Mouse (Mus musculus) heart, adult 8-10 months (tissue): Measurements from ENCODE around the gene Akap6. TPM values are rescaled to one million over a fixed set of nuclear protein-coding genes. Genes with fewer than 3 reads are reported as not detected.

Experiments used
- DNase-seq: peaks from one replicate; pipeline ENCODE4 v3.0.0; 2022; ENCODE audit warnings: low spot score
- total RNA-seq, 4 experiments: library from RNA; stranded (reverse); gene quantifications; 2 replicates each; pipeline ENCODE4 v1.2.4; 2022

Akap6 gene
- total RNA-seq, 4 experiments from 2014 or later: 99.5 to 139 (median 123) TPM

DNA sequence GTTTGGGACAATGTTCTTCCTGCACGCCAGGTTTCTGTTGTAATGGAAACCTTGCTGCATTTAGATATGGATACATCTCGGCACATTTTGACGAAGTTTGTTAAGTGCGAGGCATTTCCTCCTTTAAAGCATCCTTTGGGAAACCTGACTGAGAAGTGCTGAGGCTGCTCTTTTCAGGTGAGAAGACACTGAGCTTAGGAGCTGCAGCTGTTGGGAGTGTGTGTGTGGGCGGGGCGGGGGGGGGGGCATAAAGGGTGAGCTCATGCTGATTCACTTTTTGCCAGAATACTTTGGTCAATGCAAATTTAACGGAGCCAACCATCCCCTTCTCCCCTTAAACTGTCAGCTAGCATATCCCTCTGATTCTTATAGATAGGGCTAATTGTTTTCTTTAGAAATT is 81.9 kb downstream of the Akap6 start:
- DNase-seq: no peak

DNA sequence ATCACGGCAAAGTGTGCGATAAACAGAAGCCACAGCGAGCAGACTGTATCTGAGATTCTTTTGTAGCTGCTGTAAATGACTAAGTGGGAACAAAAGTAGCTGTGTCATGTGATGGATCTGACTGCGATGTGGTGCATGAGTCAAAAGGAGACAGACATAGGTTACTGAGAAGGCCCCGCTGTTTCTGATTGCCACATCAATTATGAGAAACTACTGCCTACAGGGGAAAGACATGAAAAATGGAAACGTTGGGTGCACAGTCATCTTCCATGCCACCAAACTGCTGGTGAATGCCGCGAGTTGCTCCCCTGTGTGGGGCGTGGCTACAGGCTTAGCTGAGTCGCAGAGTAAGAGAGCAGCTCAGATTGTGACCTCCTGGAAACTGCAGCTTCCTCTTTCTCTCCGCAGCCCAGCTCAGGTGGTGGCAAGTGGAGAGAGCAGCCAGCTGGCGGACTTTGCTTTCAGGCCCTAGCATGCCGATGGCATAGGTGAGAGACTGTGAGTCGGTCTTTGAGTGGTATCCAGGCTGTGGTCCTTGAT is 83.8 kb downstream of the Akap6 start:
- no peak for DNase-seq

DNA sequence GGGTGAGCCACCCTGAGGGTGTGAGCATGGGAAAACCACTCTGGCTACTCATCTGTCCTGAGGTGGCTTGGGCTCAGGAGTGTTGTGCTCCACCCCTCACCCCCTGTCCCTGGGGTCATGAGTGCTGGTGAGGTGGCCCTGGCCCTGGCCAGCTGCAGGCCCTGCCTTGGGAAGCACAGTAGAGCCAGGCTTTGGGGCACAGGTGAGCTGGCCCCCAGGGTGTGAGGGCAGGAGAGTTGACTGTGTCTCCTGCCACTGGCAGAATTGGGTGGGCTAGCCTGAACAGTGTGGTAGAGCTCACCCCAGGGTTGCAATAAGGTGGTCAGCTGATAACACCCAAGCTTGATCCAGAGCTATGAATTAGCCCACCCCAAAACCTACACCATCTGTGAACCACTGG is 86.0 kb downstream of the Akap6 start:
- no peak for DNase-seq

DNA sequence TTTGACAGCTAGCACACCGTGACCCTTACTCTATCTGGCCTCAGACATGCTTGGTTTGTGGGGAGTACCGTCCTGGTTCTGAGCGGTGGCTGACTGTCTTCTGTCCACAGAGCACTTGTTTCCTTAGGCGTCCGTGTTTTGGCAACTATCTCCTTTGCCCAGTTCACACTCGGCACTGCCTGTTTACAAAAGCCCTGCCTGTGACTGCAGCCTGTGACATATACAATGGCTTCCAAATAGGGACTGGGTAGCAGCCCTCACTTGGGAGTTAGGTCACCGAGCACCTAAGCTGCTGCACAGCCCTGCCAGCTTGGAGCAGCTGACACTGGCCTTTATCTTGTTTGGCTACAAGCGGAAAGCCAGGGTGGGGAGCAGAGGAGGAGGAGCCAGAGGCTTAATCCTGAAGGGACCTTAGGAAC is 91.2 kb downstream of the Akap6 start:
- DNase-seq: peak; percentile 77

DNA sequence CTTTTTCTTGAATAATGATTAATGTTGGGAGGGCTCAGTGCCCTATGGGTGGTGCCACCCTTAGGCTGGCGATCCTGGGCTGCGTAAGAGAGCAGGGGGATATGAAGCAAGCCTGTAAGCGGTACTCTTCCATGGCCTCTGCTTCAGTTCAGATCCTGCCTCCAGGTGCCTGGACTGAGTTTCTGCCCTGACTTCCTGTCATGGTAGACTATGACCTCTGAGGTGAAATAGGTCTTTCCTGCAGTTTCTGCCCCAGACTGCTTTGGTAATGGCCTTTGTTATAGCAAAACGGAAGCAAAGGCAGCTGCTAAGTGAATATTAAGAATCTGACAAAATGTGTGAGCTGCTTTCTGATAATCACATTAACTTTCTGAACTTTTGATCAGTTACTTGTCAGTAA is 94.9 kb downstream of the Akap6 start:
- DNase-seq: peak; percentile 55

DNA sequence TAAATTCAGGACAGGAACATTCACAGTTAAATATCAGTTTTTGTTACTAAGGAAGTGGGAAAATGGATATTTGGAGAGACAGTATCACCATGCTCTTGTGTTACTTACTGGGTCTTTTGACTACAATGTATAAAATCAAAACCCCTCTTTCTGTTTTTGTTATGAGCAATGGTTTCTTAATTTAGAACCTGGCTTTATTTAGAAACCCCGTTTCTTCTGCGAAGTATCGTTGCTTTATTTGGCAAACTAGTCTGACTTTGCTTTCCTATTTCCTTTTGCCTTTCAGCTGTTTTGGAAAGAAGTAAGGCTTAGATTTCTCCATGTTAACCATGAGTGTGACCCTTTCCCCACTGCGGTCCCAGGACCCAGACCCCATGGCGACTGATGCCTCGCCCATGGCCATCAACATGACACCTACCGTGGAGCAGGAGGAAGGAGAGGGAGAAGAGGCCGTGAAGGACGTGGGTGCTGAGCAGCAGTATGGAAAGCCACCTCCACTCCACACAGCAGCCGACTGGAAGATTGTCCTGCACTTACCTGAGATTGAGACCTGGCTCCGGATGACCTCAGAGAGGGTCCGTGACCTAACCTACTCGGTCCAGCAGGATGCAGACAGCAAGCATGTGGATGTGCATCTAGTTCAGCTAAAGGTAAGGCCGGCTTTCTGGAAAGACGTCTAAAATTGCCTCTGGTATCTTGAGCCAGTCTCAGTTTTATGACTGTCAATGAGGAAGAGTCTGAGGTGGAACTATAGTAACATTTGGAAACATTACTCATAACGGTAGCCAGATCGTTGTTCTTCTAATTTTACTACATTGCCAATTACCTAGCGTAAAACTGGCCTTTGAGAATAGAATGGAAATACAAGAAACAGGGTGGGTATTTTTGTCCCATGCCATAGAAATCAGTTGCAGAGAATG is 96.6 kb downstream of the Akap6 start:
- no peak for DNase-seq

DNA sequence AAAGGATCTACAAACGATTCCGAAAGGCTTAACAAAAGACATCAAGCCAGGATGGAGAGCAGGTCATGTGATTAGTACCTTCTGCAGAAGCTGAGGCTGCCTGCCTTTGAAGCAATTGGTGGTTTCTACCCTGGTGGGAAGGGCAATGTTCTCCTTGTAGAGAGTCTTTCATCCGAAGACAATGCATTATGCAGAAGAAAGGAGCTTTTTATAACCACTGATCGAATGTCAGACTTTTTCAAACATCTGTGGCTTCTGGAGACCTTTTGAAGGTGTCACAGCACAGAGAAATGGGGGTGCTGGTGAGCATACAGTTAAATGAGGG is 97.2 kb downstream of the Akap6 start:
- no peak for DNase-seq

DNA sequence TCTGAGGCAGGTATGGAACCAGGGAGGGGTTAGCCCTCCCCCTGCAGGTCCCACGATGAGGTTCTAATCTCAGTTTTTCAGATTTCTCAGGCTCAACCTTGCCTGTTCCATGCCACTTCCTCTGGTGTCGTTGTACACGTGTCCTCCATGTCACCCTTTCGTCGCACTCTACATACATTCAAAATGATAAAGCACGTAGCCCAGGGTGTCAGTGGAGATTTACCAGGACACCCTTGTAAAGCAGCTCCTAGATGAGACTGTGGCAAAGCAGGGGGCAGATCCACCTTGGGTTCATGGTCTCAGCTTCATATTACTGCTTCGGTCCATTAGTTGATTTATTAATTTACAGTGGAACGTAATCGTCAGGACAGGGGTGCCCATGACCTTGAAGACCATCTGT is 100.5 kb downstream of the Akap6 start:
- no peak for DNase-seq

DNA sequence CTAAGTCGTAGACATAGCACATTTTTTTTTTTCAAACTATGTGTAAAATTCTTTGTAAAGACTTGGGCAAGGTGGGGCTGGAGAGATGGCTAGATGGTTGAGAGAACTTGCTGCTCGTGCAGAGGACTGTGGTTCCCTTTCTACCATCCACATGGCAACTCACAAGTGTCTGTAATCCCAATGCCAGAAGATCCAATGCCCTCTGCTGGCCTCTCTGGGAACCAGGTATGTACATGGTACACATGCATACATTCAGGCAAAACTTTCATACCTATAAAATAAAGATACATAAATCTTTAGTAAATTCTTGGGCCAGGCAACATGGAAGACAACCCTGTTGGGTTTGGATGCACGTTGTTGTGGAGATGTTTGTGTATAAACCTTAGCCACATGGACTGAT is 107.1 kb downstream of the Akap6 start:
- DNase-seq: no peak

DNA sequence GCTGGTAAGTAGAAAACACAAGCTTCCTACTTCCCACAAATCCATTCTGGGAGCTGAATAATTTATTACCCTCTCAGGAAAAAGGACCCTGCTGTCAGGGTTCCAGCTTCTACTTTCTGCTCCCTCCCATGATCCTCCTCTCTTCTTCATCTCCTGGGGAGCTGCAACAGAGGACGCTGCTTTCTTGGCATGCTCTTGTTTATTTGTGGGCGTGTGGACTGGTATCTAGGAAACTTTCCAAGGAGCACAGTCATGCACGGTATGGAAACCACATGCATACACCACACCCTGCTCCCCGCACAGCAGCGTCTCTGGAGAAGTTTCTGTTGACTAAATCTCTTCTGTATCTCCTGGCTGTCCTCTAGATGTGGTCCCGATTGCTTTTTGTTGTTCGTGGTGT is 119.4 kb downstream of the Akap6 start:
- DNase-seq: no peak

DNA sequence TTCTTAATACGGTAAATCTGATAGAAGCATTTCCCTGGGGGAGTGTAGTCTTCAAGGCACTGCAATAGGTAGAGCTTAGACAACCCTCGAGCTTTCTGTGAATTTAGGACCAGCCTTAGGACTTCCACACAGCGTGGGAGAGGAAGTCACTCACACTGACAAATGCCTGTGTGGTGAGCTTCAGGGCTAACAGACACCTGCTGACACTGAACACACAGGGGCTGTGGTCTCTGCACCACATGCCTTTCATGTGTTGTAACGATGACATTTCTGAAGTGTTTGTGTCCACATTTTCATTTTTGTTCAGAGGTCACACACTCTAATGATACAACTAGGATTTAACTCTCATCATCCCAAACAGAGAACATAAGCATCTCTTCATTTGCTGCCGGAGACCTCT is 125.6 kb downstream of the Akap6 start:
- no peak for DNase-seq

DNA sequence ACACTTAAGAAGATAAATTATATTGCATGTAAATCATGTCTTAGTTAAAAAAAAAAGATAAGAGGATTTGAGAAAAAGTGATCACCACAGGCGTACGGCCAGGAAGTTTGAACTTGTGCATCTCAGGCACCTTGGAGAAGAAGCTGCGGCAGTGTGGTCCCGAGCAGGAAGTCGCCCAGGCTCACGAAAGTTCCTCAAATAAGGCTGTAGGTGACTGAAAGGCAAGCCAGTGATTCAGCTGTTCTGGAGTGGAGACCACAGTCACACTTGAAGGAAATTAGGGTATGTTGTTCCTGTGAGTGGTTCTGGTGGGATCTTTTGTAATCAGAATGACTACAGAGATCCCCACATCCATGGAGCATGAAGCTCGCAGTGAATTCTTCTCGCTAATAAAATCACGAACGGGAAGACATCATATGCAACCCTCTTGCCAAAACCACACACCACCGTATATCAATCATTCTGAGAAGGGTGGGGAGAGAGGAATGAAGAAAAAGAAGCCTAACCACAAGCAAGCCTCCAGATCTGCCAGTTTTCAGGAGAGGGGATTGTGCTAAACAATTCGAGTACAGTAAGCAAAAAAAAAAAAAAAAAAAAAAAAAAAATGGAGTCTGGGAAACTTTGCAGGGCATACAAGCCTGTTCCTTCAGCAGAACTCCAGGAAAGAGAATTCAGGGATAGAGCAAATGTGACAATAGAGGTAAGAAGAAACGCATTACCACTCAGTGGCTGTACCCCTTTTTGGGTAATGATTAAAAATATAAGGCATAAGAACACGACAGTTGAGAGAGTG is 130.0 kb downstream of the Akap6 start:
- DNase-seq: no peak

DNA sequence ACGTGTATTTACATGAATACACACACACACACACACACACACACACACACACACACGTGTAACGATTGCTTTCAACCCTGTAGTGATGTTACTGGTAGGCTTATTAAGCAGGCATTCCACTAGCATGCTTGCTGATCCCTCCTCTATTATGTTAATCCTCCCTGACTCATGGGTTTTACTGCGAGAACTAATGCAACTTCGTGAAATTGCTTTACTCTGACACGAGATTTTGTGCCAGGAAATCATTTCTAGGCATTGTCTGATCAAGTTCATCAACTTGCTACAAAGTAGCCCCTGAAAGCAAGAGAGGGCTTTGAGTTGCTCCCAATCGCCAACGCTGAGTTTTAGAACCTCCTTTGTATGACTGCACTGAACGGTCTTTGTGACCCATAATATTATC is 132.6 kb downstream of the Akap6 start:
- no peak for DNase-seq

DNA sequence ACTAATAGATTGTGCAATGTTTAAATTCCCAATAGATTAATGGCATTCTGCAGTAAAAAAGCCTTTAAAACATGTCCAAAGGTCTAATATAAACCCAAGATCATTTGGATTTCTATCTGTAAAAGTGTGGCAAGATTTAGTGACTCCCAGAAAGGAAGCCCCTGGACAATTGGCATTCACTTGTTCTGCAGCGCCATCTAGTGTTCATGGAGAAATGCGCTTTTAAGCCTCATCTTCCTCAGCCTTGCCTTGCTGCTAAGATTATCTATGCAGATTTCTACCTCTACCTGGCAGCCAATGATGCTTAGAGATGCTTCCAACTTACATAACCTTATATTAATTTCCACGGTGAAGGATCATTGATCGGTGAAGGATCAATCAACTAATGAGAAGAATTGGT is 133.0 kb downstream of the Akap6 start:
- DNase-seq: peak; percentile 81

DNA sequence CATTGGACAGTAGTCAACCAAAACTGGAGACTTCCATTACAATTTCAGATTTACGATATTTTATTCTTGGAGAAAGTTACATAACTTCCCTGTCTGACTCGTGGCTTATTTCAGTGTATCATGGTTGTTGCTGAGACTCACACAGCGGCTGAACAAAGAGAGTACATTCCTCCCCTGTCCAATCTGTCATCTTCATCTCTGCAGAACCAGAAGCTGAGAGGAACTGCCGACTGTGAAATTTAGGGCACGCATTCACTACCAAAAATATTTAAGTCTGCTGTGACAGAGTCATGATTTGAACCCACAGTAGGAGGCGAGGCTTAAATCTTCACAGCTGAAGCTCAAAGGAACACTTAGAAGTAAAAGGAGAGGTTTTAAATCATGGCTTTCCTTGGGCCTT is 134.0 kb downstream of the Akap6 start:
- DNase-seq: no peak

DNA sequence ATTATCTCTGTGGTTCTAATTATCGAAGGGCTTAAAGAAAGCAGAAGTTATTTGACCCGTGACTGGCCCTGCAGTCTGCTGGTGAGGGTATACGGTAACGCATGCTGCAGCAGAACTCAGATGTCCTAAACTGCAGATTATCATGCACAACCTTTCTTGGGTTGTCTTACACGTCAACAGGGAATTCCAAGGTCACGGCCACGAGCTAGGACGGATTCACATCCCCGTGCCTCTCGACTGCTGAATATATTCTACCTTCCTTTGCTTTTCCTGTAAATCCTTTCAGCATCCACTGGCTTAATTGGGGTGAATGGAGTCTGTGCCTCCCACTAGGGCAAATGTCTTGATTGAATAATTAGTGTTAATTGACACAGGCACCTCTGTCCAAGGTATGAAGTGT is 134.9 kb downstream of the Akap6 start:
- DNase-seq: no peak

DNA sequence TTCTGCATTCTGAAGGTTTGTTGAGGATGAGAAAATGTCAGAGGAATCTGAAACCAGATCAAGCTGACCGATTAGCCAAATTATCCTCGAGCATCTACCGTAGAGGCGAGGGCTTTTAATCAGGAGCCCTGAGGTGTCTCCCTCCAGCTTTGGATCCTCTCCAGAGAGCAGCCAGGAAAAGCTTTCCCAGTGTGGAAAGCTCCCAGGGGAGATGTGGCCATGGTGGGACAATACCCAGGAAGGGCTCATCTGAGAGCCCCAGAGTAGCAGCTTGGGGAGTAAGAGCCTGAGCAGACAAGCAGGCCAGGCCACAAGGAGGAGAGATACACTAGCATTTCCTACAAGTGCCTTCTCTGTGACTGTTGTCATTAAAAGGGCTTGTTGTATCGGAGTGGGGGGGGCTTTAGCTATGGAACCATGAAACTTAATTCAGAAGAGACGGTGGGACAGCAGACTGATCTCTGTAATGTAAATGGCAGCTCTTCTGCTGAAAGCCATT is 135.6 kb downstream of the Akap6 start:
- no peak for DNase-seq

DNA sequence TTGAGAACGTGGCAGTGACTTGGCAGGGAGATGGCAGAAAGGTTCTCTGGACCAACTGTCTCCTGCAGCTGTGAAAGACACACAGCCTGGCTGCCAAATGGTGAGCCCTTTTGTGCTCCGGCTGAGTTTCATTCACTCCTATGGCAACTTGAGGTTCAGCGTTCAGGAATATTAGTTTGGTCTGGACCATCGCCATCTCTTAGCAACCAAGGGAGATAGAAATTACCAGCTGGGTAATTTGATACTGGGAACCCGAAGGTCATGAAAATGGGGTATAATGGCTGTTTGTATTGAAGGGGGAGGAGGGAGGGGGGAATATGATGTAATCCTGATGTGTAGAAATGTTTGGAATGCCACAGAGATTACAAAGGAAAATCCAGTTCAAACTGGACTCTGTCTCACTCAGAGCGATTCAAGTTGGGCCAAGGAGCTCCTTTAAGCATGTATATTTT is 136.1 kb downstream of the Akap6 start:
- no peak for DNase-seq

DNA sequence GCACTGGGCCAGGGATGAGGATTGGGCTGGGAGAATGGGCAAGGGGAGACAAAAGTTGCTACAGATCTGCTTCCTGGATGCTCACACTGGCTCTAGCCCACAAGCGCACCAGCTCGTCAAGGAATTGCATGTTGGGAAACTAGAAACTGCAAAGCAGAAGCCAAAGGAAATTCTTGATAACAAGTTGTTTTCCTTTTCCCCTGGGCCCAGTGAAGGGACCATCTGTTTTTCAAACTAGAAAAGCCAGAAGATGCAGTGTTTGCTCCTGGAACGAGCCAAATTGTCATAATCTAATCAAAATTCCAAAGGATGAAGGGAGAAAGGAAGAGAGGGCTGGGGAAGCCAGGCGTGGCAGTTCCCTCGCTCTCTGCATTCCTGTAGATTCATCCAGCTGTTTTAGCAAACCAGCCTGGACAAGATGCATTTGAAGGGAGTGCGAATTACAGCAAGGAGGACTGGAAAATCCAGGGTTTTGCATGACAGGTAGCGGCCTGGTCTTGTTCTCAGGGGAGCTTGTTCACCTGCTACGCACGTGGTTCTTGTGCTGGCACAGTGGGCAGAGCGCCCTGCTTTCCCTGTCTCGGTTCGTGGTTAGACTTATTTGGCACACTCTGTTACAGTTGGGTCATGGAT is 136.8 kb downstream of the Akap6 start:
- peak; percentile 66 for DNase-seq

DNA sequence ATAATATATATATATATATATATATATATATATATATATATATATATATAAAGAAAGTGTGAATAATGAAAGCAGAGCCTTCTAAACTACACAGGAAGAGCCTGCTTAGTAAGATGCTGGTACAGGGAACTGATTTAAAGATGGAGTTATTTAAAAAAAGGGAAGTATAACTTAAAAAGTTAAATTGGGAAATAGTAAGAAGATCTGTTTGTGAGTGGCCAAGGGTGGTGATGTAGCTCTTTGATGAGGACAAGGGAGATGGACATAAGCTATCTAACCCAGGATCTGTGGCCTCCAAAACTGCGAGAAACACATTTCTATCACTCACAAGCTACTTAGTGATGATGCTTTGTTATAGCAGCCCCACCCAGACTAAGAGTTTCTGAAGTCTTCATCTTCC is 146.8 kb downstream of the Akap6 start:
- no peak for DNase-seq

DNA sequence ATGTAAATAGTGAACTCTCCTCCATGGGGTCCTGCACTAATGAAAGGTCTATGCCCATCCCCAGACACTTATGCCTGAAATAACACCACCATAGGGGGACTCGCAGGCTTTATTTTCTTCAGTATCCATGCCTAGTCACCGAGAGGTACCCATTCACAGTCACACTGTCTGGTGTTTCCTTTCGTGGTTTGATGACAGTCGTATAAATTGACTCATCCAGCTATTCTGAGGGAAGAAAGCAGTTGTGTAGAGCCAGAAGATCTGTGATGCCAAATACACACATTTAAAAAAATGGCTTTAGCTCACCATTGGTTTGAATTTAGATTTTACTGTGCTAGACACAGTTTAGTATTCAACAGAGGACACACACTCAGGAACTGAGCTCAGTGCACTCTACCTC is 147.8 kb downstream of the Akap6 start:
- DNase-seq: no peak
